Mouse (Mus musculus) macrophage (primary cell): ENCODE results near the gene Cd47. TPM values are rescaled to one million over a fixed set of nuclear protein-coding genes. Genes with fewer than 3 reads are reported as not detected.

ENCODE experiments used
- H3K27ac ChIP-seq: fragments of 350-480 bp; formaldehyde crosslinking; 2 replicates; pipeline ENCODE4 v1.9.0; 2021
- H3K36me3 ChIP-seq: fragments of 350-480 bp; formaldehyde crosslinking; 2 replicates; pipeline ENCODE4 v1.9.0; 2021; ENCODE audit errors: inconsistent target
- H3K4me3 ChIP-seq: fragments of 350-480 bp; formaldehyde crosslinking; 2 replicates; pipeline ENCODE4 v1.9.0; 2021; ENCODE audit errors: inconsistent target
- H3K79me2 ChIP-seq: fragments of 350-480 bp; formaldehyde crosslinking; 2 replicates; pipeline ENCODE4 v1.9.0; 2021; ENCODE audit errors: inconsistent target
- WGBS: methylation state at CpG from one replicate; pipeline ENCODE4 v1.1.7; 2026; ENCODE audit warnings: inconsistent platforms; ENCODE audit not compliant: missing documents; 5-methylcytosine and 5-hydroxymethylcytosine counted together
- polyA plus RNA-seq: library from polyadenylated mRNA; stranded (reverse); fragments of 250-400 nt; gene quantifications from 3 replicates; pipeline ENCODE4 v1.2.4, GENCODE M21; 2018; ENCODE audit warnings: inconsistent platforms

Gene Cd47
- polyA plus RNA-seq, 1 experiment from 2014 or later, result 220 TPM

DNA sequence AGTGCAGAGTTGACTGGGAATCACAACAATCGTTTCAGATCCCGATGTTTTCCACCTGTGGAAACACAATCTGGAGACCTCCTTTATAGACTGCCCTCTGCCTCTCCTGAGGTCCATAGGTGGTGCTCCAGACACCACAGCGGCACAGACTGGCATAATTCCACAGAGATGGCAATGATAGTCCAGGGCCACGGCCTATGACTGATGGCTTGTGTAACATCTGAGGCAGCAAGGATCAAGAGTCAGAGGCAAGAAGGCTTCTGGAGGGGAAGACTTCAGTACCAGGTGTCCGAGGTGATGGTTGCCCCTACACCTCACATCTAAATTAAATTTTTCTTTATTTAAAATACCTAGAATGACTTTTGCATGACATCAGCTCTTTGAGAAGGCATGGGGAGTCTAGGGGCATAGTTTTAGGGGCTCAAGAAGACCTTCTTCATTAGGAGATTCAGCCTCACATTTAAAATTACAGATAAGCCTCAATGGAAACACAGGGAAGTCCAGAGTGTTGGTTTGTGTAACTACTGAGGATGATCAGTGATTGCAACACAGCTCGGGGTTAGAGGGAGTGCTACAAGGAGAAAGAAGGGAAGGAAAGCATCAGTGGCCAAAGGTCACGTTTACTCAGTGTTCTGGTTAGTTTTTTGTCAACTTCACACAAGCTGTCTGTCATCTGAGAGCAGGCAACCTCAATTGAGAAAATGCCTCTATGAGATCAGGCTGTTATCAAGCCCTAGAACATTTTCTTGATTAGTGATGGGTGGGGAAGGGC is 156.4 kb downstream of the Cd47 start:
- no peak overlapping the region for H3K27ac ChIP-seq
- H3K79me2 ChIP-seq, result no peaks in the 10 kb centered on the region
- no peak overlapping the region for H3K4me3 ChIP-seq
- no peaks in the 10 kb centered on the region for H3K36me3 ChIP-seq
- WGBS, result 69% methylated on average over 7 of the region's 7 CpGs

DNA sequence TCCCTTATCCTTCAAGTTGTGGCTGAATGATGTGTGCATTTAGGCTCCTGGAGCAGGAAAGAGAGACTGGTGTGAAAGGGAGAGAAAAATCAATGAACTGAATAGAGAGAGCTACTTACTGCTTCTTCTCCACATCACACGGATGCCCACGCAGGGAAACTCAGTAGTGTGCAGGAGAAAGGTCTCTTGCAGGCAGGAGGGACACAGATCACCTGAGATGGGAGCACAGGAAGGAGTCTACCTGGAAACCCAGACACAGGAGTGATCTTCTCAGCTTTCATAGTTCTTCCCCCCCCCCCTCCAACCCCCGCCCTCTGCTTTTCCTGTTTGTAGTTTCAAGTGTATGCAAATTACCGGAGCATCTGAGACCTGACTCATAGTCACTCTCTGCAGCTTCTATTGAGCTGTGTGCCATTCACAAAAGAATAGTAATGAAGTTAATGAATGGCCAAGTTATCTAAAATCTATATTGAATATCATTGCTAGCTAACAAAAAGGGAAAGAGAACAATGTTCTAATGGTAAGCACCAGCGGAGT is 158.6 kb downstream of the Cd47 start:
- no peak overlapping the region for H3K4me3 ChIP-seq
- no peak overlapping the region for H3K27ac ChIP-seq
- 91% methylated on average over 5 of the region's 5 CpGs for WGBS

DNA sequence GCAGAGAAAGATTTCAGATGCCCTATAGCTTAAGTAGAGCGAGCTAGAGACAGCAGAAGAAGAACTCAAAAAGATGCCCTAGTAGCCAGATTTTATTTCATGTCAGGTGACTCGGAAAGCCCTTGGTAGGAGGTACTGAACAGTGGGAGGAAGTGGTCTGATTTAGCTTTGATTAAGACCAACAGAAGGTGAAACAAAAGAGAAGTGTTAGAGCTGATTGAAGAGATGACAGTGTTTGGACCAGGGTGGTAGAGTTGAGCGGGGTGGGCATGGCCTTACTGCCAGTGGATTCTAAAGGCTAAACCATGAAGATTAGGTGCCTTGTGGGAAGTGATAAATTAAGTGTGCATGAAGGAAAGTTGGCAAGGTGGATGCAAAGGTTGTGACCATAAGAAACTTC is 162.0 kb downstream of the Cd47 start:
- no peaks in the 10 kb centered on the region for H3K36me3 ChIP-seq
- no peaks in the 10 kb centered on the region for H3K79me2 ChIP-seq
- no peak overlapping the region for H3K4me3 ChIP-seq
- WGBS, result 39% methylated on average over 3 of the region's 3 CpGs
- no peak overlapping the region for H3K27ac ChIP-seq

More for the DNA sequence above, 158.6 kb downstream of the Cd47 start:
- Histone ChIP-seq H3K36me3 (no peaks in the 10 kb centered on the region), H3K79me2 (no peaks in the 10 kb centered on the region)

DNA sequence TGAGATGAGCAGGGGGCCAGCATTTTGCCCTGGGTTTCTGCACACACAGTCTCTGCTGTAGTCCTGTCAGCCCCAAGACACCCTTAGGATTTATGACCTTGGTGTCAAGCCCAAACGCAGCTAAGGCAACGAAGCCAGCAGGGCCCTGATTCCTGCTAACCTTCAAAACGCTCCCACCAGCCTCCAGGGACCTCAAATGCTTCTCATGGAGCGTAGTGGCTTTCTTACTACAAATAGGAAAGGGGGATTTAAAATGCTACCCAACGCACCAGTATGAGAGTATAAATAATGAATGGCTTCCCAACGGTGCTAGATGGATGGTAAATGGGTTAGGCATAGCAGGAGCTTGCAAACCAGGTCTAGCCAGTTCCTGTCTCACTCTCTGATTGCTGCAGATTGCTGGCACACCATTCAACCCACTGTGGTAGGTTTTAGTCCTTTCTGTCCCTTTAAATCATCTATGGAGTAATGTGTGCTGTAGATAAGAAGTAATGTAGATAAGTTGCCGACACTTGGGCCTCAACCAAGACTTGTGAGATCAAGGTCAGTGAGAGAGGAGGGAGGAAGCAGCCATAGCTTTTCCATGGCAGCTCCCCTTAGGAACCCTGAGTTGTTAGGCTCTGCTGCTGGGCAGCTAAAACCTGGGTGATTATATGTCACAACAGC is 164.1 kb downstream of the Cd47 start:
- no peaks in the 10 kb centered on the region for H3K79me2 ChIP-seq
- WGBS, result 75% methylated on average over 7 of the region's 7 CpGs

More for the DNA sequence above, 164.1 kb downstream of the Cd47 start:
- Histone ChIP-seq H3K36me3 (no peaks in the 10 kb centered on the region), H3K27ac (no peak overlapping the region), H3K4me3 (no peak overlapping the region)

Other genes with a start within 250 kb of the Cd47 start
- 8.0 to 17.6 TPM (median 10.2 TPM) in 3 replicates for gene Ift57, start 101.3 kb upstream of the Cd47 start, polyA plus RNA-seq